Mouse (Mus musculus) layer of hippocampus, postnatal 14 days (tissue): ENCODE results near the gene Igfbp5. TPM values are rescaled to one million over a fixed set of nuclear protein-coding genes. Genes with fewer than 3 reads are reported as not detected.

ENCODE experiments used
- DNase-seq, 2 experiments: peaks; one replicate each; pipeline ENCODE4 v3.0.0; 2021 to 2022; ENCODE audit warnings: low spot score in 2 of 2, mixed read lengths in 1 of 2
- total RNA-seq, 2 experiments: library from RNA; stranded (reverse); gene quantifications; 2 replicates each; pipeline ENCODE4 v1.2.3; 2021

The Igfbp5 gene
- total RNA-seq, 2 experiments from 2014 or later, result 61.5 to 66.8 TPM

- DNase-seq, result no peak
These were observed 60.9 kb downstream of the Igfbp5 start for GRCm38 (mm10) chr1:72813639-72814403.

- DNase-seq, result no peak
These were observed 61.5 kb downstream of the Igfbp5 start for GRCm38 (mm10) chr1:72813089-72813638.

GRCm38 (mm10) chr1:72811061-72811460, 63.6 kb downstream of the Igfbp5 start:
- no peak for DNase-seq

GRCm38 (mm10) chr1:72809951-72810675, 64.6 kb downstream of the Igfbp5 start:
- DNase-seq, result no peak

GRCm38 (mm10) chr1:72809304-72809703, 65.4 kb downstream of the Igfbp5 start:
- no peak for DNase-seq

Other genes with a start within 250 kb of the Igfbp5 start
- gene Ankar, start 174.3 kb downstream of the Igfbp5 start, total RNA-seq, result not detected
- gene Rpl37a, start 163.6 kb downstream of the Igfbp5 start, total RNA-seq, result 100 to 1,000 TPM; 497 to 531 TPM
- 100 to 1,000 TPM in 1 of 2 experiments, 10 to 100 TPM in 1; 56.4 to 116 TPM for gene Igfbp2, start 50.4 kb downstream of the Igfbp5 start, total RNA-seq
- not detected for gene Tnp1, start 141.0 kb upstream of the Igfbp5 start, total RNA-seq